Mouse (Mus musculus) forebrain, embryonic 13.5 days (tissue): Measurements from ENCODE around the gene Ttc39d. TPM values are rescaled to one million over a fixed set of nuclear protein-coding genes. Genes with fewer than 3 reads are reported as not detected.
"Not testable (repeated sequence)": the region's sequence is repeated elsewhere in the genome, so short reads cannot be mapped to it uniquely, and the experiment has no call there.

ENCODE experiments used
- ATAC-seq: fragments of 200-750 bp; cut with Nextera tagmentation; 2 replicates; pipeline ENCODE4 v1.8.0; 2017
- H3K27ac ChIP-seq: fragments of 300-500 bp; sonication (generic); 2 replicates; pipeline ENCODE4 v1.5.1; 2015; ENCODE audit warnings: inconsistent platforms, mild to moderate bottlenecking, moderate library complexity
- H3K27me3 ChIP-seq: fragments of 300-500 bp; sonication (generic); 2 replicates; pipeline ENCODE4 v1.6.1; 2015; ENCODE audit warnings: mild to moderate bottlenecking, inconsistent platforms
- H3K36me3 ChIP-seq: fragments of 300-500 bp; sonication (generic); 2 replicates; pipeline ENCODE4 v1.6.1; 2015; ENCODE audit warnings: mild to moderate bottlenecking, inconsistent platforms; ENCODE audit not compliant: poor library complexity, severe bottlenecking
- H3K4me1 ChIP-seq: fragments of 300-500 bp; sonication (generic); 2 replicates; pipeline ENCODE4 v1.6.1; 2015; ENCODE audit warnings: inconsistent platforms
- H3K4me2 ChIP-seq: fragments of 300-500 bp; sonication (generic); 2 replicates; pipeline ENCODE4 v1.6.1; 2015; ENCODE audit warnings: inconsistent platforms, mild to moderate bottlenecking, moderate library complexity
- H3K4me3 ChIP-seq: fragments of 300-500 bp; sonication (generic); 2 replicates; pipeline ENCODE4 v1.5.1; 2015; ENCODE audit warnings: mild to moderate bottlenecking, inconsistent platforms
- H3K9ac ChIP-seq: fragments of 300-500 bp; sonication (generic); 2 replicates; pipeline ENCODE4 v1.6.1; 2015; ENCODE audit warnings: mild to moderate bottlenecking, inconsistent platforms
- H3K9me3 ChIP-seq: fragments of 300-500 bp; sonication (generic); replicated peaks from 2 replicates; pipeline ENCODE4 v1.6.1; 2016; ENCODE audit warnings: inconsistent platforms
- WGBS: fragments of 180-500 bp; shearing (Covaris S2); methylation state at CpG from one replicate; pipeline ENCODE4 v1.1.7; 2015; 5-methylcytosine and 5-hydroxymethylcytosine counted together
- polyA plus RNA-seq: library from polyadenylated mRNA; unstranded; fragments of >200 nt; fragmentation: Nextera tagmentation; extraction: Ambion mirVana; gene quantifications from 2 replicates; pipeline ENCODE4 v1.2.1, GENCODE M21; 2015

Ttc39d gene
- polyA plus RNA-seq, 1 experiment from 2014 or later, result 0.13 TPM

DNA sequence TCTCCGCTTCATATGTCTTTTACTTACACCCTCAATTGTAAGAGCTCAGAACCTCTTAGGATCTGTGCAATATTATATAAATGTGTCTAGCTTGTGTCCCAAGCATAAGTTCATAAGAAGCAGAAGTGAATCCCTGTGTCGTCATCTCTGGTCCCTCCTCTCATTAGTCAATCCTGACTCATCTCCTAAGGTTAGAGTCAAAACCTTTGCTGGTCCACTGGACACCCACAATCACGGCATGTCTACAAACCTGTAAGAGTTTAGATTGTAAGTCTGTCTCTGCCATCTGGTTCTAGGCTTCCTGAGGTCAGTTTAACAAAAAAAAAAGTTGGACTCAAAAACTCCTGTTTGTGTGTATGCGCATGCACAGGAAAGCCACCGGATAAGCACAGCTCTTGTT lies 34.5 kb upstream of the Ttc39d start:
- no peak overlapping the region for H3K4me2 ChIP-seq
- no peaks in the 10 kb centered on the region for H3K27me3 ChIP-seq
- 94% methylated on average over 5 of the region's 5 CpGs for WGBS
- no peak for ATAC-seq
- no peaks in the 10 kb centered on the region for H3K36me3 ChIP-seq
- H3K9ac ChIP-seq, result no peak overlapping the region
- peaks cover 15% of the 10 kb centered on the region for H3K4me1 ChIP-seq
- no peak overlapping the region for H3K27ac ChIP-seq
- no peak overlapping the region for H3K4me3 ChIP-seq
- H3K9me3 ChIP-seq, result no peaks in the 10 kb centered on the region

DNA sequence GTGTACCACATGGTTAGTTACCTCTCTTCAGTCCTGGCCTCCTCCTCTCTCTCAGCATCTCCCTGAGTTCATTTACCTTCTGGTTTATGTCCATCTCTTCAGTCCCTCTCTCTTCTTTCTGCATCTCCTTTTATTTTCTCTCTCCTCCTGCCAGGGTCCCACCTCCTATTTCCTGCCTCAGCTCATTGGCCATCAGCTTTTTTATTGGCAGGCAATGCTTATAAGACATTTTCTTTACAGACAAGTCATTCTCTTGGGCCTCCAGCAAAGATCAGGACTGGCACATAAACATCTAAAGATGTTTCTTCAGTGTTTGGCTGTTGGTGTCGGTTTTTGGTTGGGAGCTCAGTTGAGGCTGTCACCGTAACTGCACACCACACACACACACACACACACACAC lies 33.6 kb upstream of the Ttc39d start:
- no peaks in the 10 kb centered on the region for H3K36me3 ChIP-seq
- 100% methylated on average over 2 of the region's 2 CpGs for WGBS
- H3K9me3 ChIP-seq, result no peaks in the 10 kb centered on the region

DNA sequence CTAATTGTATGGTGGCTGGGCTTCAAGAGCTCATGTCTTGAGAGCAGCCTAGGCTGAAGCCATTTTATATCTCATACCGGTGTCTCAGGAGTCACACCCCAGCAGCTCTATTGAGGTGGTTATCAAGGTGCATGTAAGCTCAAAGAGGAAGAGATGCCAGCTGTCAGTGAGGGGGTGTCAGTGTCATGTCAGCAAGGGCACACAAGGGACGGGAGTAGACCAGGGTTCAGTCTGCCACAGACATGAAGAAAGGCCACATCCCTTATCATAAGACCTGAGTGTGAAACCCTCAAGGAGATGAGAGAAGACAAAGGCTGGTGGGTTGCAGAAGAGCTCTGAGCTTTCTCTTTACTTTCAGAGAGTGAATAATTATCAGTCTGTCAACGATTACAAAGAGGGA lies 33.1 kb upstream of the Ttc39d start:
- WGBS, result 94% methylated on average over 3 of the region's 3 CpGs
- no peak overlapping the region for H3K4me3 ChIP-seq

More for the DNA sequence above, 33.6 kb upstream of the Ttc39d start:
- no peak for ATAC-seq
- Histone ChIP-seq H3K27me3 (no peaks in the 10 kb centered on the region), H3K9ac (no peak overlapping the region), H3K4me1 (peaks cover 6% of the 10 kb centered on the region), H3K4me3 (no peak overlapping the region), H3K27ac (no peak overlapping the region), H3K4me2 (no peak overlapping the region)

DNA sequence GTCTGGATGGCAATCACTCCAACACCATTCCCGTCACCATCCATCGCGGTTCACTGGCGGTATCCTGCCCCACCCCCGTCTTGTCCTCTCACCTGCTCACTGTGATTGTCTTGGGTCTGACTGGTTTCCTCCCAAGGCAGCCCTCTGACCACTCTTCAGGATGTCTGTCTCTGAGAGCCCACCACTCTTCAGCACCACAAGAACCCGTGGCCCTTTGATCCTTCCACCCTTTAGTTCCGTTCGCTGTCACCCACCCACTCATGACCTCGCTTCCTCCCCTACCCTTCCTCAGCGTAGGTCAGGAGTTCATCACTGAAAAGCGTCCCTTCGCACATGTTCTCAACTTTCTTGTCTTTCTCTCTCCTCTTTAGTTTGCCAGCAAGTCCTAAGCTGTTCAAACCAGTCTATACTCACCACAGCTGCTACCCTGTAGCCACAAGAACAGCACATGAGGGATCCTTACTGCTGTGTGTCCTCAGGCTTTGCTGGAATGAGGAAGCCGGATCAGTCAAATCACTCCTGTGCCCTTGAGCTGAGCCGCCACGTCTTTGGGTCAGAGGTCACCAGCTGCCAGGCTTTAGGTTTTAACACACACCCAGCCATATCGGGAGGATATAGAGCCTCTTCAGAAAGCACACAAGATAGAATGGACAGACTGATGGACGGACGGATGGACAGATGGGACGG lies 32.4 kb upstream of the Ttc39d start:
- Histone ChIP-seq H3K9ac (no peak overlapping the region), H3K4me1 (no peaks in the 10 kb centered on the region), H3K4me2 (no peak overlapping the region), H3K36me3 (no peaks in the 10 kb centered on the region), H3K27me3 (no peaks in the 10 kb centered on the region), H3K4me3 (no peak overlapping the region), H3K27ac (no peak overlapping the region), H3K9me3 (no peaks in the 10 kb centered on the region)
- 85% methylated on average over 19 of the region's 19 CpGs for WGBS
- ATAC-seq, result peak; percentile 33; the same call in 1 of the 2 replicates

More for the DNA sequence above, 33.1 kb upstream of the Ttc39d start:
- H3K27ac ChIP-seq, result no peak overlapping the region
- no peak overlapping the region for H3K4me2 ChIP-seq
- peaks cover 2% of the 10 kb centered on the region for H3K4me1 ChIP-seq
- ATAC-seq, result no peak
- no peaks in the 10 kb centered on the region for H3K27me3 ChIP-seq
- H3K9me3 ChIP-seq, result no peaks in the 10 kb centered on the region
- H3K36me3 ChIP-seq, result no peaks in the 10 kb centered on the region
- no peak overlapping the region for H3K9ac ChIP-seq

DNA sequence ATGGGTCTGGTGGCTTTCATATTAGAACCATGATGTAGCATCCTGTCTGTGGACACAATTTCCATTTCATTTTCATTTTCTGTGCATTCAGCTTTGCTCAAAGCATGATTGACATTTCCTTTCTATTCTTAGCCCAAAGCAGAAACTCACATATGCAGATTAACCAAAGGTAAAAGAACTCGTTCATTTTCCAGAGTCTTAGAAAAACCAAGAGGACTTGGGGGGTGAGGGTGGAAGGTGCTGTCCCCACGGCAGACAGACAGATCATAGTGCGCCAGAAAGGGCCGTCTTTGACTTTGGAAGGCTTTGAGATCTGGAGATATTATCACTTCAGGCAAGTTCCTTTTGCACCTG lies 31.9 kb upstream of the Ttc39d start:
- H3K36me3 ChIP-seq, result no peaks in the 10 kb centered on the region
- no peaks in the 10 kb centered on the region for H3K4me1 ChIP-seq
- no peak overlapping the region for H3K4me3 ChIP-seq
- H3K27me3 ChIP-seq, result no peaks in the 10 kb centered on the region
- no peak overlapping the region for H3K4me2 ChIP-seq
- 71% methylated on average over 4 of the region's 4 CpGs for WGBS
- H3K9me3 ChIP-seq, result no peaks in the 10 kb centered on the region
- H3K9ac ChIP-seq, result no peak overlapping the region
- no peak overlapping the region for H3K27ac ChIP-seq
- ATAC-seq, result no peak

DNA sequence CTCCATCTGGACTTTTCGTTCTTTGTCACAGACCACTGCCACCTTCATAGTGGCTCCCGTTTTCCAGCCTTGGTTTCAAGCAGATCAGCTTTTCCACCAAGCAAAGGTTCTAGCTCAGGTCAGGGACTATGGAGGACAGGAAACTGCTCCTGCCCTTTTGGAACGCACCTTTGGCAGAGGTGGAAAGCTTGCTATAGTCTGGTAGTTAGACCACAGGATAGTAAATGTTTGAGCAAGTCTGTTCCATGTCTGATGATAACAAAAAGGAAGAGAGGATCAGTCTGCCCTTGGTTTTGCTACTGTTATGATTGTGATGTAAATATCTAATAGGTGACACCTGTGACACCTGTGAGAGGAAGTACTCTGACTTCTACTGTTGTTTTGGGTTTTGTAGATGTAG lies 31.3 kb upstream of the Ttc39d start:
- H3K4me2 ChIP-seq, result no peak overlapping the region
- 88% methylated on average over 3 of the region's 3 CpGs for WGBS
- no peak overlapping the region for H3K27ac ChIP-seq
- no peaks in the 10 kb centered on the region for H3K9me3 ChIP-seq
- no peak overlapping the region for H3K4me3 ChIP-seq
- no peaks in the 10 kb centered on the region for H3K4me1 ChIP-seq
- H3K36me3 ChIP-seq, result no peaks in the 10 kb centered on the region
- no peak overlapping the region for H3K9ac ChIP-seq
- no peak for ATAC-seq
- H3K27me3 ChIP-seq, result no peaks in the 10 kb centered on the region

DNA sequence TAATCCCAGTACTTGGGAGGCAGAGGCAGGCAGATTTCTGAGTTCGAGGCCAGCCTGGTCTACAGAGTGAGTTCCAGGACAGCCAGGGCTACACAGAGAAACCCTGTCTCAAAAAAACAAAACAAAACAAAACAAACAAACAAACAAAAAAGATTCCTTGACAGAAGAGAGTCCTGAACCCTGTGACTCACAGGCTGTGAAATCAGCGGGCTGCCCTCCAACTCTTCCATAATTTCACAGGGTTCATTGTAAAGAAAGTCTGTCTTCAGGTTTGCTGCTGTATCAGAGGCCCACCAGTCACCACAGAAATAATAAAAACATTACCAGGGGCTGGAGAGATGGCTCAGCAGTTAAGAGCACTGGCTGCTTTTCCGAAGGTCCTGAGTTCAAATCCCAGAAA lies 28.4 kb upstream of the Ttc39d start:
- not testable (repeated sequence) for H3K27ac ChIP-seq, H3K9me3 ChIP-seq, H3K9ac ChIP-seq, H3K4me1 ChIP-seq, H3K36me3 ChIP-seq, H3K4me3 ChIP-seq, H3K4me2 ChIP-seq, H3K27me3 ChIP-seq, ATAC-seq
- 91% methylated on average over 3 of the region's 3 CpGs for WGBS

DNA sequence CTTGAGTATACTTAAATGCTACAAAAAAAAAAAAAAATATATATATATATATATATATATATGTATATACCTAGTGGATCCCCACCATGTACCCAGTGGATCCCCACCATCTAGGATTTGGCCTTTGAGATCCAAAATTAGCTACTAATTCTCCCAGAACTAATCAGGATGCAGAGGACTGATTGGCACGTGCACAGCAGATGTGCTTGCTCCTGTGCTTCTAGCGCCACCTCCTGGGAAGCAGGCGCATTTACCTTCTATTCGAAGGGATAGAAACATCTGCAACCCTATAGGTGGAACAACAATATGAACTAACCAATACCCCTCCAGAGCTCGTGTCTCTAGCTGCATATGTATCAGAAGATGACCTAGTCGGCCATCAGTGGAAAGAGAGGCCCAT lies 27.3 kb upstream of the Ttc39d start:
- H3K4me2 ChIP-seq, result no peak overlapping the region
- no peaks in the 10 kb centered on the region for H3K4me1 ChIP-seq
- no peaks in the 10 kb centered on the region for H3K36me3 ChIP-seq
- H3K27ac ChIP-seq, result no peak overlapping the region
- no peak overlapping the region for H3K4me3 ChIP-seq
- H3K27me3 ChIP-seq, result no peaks in the 10 kb centered on the region
- H3K9ac ChIP-seq, result no peak overlapping the region
- H3K9me3 ChIP-seq, result no peaks in the 10 kb centered on the region
- peak; percentile 84 for ATAC-seq
- under 1% methylated on average over 6 of the region's 6 CpGs for WGBS

DNA sequence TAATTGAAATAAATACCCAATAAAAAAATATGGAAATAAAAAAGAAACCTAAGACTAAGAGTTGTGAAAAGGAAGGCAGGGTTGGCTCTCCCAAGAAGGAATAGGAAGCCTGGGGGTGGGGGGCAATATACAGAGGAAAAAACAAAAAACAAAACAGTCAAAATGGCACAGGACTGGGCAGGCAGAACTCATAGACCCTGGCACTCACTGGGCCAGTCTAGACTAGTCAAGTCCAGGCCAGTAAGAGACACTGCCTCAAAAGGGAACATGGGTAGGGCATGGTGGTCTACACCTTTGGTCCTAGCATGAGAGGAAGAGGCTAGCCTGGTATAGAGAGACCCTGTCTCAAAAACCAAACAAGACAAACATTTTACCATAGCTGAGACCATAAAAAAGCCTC lies 26.8 kb upstream of the Ttc39d start:
- ATAC-seq, result peak; percentile 46
- H3K9me3 ChIP-seq, result no peaks in the 10 kb centered on the region

DNA sequence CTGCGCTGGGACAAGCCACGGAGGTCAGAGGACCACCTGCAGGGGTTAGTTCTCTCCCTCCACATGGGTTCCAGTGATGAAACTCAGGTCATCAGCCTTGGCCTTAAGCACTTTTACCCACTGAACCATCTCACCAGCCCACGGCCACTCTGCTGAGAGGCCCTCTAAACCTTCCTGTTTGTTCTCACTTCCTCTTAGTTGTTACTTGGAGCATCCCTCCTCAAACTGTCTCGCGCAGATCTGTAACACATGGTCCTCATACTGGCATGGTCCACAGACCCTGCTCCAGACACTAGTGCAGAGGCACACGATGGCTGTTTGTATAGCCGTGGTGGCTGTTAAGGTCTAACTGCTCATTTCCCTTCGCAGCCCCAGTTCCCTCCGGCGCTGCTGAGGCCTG lies 23.6 kb upstream of the Ttc39d start:
- ATAC-seq, result no peak
- no peak overlapping the region for H3K4me2 ChIP-seq
- no peak overlapping the region for H3K9ac ChIP-seq
- H3K27me3 ChIP-seq, result no peaks in the 10 kb centered on the region
- 86% methylated on average over 10 of the region's 10 CpGs for WGBS
- H3K4me3 ChIP-seq, result no peak overlapping the region
- H3K9me3 ChIP-seq, result no peaks in the 10 kb centered on the region
- H3K36me3 ChIP-seq, result no peaks in the 10 kb centered on the region
- no peak overlapping the region for H3K27ac ChIP-seq
- no peaks in the 10 kb centered on the region for H3K4me1 ChIP-seq

More for the DNA sequence above, 26.8 kb upstream of the Ttc39d start:
- Histone ChIP-seq H3K9ac (no peak overlapping the region), H3K36me3 (no peaks in the 10 kb centered on the region), H3K27ac (no peak overlapping the region), H3K4me3 (no peak overlapping the region), H3K27me3 (no peaks in the 10 kb centered on the region), H3K4me1 (no peaks in the 10 kb centered on the region), H3K4me2 (no peak overlapping the region)

DNA sequence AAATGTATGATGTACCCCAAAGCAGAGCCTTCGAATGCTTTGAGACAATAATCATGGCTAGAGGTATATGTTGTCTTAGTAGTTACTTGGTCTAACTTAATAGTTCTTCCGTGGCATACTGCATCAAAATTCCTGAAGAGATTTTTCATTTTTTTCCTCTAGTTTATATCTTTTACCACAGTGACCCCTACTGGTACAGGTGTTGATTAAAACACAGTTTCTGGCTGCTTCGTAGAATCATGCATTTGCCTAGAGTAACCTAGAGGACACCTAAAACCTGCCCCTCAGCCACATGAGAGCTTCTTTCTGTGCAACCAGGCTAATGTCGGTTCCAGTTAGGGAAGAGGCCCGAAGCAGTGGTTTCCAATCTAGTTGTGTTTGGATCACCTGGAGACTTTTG lies 14.2 kb upstream of the Ttc39d start:
- Histone ChIP-seq H3K4me2 (no peak overlapping the region), H3K4me1 (0 out of 2 replicates have a peak, but pooled peaks cover 4% of the 10 kb centered on the region), H3K27me3 (no peaks in the 10 kb centered on the region), H3K27ac (no peak overlapping the region), H3K9ac (no peak overlapping the region), H3K9me3 (no peaks in the 10 kb centered on the region), H3K4me3 (no peak overlapping the region), H3K36me3 (peaks cover 31% of the 10 kb centered on the region)
- ATAC-seq, result peak; percentile 45; the same call in 1 of the 2 replicates
- 66% methylated on average over 5 of the region's 5 CpGs for WGBS

DNA sequence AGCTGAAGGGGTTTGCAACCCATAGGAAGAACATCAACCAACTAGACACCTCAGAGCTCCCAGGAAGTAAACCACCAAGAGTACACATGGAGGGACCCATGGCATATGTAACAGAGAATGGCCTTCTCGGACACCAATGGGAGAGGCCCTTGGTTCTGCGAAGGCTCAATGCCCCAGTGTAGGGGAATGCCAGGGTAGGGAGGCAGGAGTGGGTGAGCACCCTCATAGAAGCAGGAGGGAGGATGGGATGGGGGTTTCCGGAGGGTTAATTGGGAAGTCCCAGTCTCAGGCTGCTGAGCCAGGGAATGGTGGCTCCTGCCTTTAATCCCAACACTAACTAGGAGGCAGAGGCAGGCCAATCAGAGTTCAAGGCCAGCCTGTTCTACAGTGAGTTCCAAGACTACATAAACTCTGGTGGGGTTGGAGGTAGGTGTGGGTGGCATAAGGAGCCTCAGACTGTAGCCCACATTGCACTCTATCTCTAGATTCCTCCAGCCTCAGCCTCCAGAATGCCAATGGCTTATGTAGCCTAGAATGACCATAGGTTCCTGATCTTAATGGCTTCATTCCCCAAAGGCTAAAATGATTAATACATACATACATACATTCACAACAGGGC lies 8.0 kb upstream of the Ttc39d start:
- H3K4me3 ChIP-seq, result no peak overlapping the region
- peaks cover 11% of the 10 kb centered on the region; the same call in 1 of the 2 replicates for H3K4me1 ChIP-seq
- H3K4me2 ChIP-seq, result no peak overlapping the region
- H3K27me3 ChIP-seq, result no peaks in the 10 kb centered on the region
- H3K27ac ChIP-seq, result no peak overlapping the region
- peaks cover 81% of the 10 kb centered on the region for H3K36me3 ChIP-seq
- 90% methylated on average over 3 of the region's 3 CpGs for WGBS
- ATAC-seq, result peak; percentile 36; the same call in 1 of the 2 replicates
- H3K9me3 ChIP-seq, result no peaks in the 10 kb centered on the region
- H3K9ac ChIP-seq, result no peak overlapping the region

DNA sequence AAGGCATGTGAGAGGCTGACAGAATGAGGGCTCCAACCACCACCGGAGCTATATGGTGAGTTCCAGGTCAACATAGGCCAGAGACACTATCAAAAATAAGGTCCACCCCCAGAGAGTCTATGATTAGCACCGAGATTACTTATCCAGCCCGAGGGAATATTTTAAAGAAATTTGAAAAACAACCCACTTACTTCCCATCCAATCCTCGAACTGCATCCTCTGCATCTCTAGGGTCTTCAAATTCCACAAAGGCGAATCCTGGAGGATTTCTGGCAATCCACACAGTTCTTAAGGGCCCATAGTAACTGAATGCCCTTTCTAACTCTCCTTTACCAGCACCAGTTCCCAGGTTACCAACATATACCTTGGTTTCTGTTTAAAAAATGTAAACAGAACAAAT lies 1.6 kb upstream of the Ttc39d start:
- Histone ChIP-seq H3K4me2 (peak overlapping the region; percentile 88), H3K4me1 (peaks cover 25% of the 10 kb centered on the region), H3K9ac (peak overlapping the region; percentile 99), H3K27ac (peak overlapping the region; percentile 99; the same call in 1 of the 2 replicates), H3K36me3 (peaks cover 42% of the 10 kb centered on the region), H3K9me3 (no peaks in the 10 kb centered on the region), H3K4me3 (peak overlapping the region; percentile 90), H3K27me3 (no peaks in the 10 kb centered on the region)
- no peak for ATAC-seq
- 44% methylated on average over 5 of the region's 5 CpGs for WGBS
